Mouse (Mus musculus) T-helper 2 cell (primary cell): ENCODE results near the gene Insc.

Source experiments
- in situ Hi-C: fragments of 300-600 bp; cut with MboI, MseI; formaldehyde crosslinking; loops from one replicate; pipeline ENCODE4 v1.15.1; 2025; ENCODE audit warnings: high pct_unique_total_duplicates

The Insc gene

DNA sequence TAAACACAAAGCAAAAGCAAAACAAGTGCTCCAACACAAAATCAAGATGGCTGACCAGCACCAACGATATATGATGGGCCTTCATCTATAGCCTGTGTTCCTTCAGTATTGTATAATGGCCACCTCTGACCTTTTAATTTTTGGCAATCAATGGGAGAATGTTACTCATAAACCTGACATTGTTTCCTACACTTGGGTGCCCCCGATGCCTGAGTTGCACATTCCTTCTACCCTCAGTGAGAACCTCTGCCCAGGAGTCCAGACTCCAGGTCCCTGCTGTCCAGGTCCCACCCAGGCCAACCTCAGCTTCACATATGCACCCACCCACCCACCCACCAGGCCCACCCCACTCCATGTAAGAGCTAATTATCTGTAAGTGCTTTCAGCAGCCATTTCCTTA lies 79.2 kb downstream of the Insc start:
- in situ Hi-C loops = no loop called here

DNA sequence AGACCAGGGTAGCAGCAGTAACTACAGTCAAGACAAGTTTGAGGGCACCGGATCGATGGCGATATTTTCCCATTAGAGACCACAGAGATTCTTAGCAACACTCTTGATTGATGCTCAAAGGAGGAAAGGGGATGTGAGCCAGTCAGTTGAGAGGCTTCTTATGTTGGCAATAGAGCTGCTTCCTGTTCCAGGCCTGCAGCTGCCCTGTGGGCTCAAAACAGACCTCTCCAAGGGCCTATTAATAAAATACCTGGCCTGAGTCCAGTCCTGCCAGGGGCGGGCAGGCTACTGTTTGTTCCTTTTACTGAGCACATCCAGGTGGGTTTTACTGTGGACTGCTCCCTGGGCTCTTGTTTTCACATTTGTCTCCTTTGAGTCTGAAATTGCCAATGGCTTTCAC lies 83.9 kb downstream of the Insc start:
- in situ Hi-C loops = no loop called here

DNA sequence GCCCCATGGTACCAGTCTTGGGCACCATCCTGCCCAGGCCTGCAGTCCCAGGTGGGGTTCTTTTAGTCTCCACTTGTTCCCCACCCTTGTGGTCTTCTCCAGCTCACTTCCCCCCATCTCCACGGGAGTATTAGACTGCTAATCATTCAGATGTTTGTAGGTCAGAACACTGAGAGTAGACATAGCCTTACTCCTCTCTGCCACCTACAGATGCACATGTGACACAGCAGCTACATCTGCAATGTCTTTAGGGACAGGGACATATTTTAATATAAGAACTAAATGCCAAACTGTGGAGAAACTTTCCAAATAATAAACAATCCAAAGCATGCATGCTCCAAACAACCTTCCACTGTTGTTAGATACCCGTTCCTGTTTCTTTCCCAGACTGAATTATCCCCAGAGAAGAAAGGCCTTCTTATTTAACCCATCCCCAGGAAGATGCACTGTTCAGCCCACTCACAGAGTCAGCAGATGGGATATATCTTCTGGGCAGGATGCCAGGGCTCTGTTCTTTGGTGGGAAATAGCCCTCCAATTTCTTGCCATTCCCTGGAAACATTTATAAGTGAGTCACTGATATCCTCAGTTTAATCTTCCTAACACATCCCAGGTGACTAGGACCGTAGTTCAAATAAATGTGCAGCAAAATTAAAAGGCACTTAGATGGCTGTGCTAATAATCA lies 88.9 kb downstream of the Insc start:
- in situ Hi-C loops = no loop called here

DNA sequence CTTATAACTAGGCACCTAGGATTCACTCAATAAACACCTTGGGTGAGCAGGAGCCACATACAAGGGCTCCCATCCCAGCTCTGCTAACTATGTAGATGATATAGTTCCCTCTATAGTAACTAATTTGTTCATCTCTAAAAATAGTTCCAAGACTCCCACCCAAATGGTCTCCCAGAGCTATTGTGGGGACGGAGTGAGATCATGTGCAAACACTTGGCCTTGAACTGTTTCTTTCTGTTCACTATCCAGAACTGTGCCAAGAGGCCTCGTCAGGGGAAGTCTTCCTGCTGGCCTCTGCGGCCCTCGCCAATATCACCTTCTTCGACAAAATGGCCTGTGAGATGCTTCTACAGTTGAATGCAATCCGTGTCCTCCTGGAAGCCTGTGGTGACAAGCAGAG lies 91.0 kb downstream of the Insc start:
- in situ Hi-C loops = no loop called here

DNA sequence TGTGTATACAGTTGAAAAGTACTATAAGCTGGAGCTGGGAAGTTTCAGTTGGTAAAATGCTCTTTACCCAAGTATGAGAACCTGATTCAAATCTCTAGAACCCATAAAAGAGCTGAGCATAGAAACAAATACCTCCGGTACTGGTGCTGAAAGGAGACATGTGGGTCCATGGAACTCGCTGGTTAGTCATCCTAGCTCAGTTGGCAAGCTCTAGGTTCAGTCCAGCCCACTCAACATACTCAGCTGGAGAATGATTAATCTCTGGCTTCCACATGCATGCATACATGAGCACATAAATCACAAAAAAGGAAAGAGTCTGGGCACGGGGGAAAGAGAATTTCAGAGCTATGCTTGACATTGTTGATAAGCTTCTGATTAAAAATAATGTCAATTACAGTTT lies 93.8 kb downstream of the Insc start:
- in situ Hi-C loops = no loop called here

DNA sequence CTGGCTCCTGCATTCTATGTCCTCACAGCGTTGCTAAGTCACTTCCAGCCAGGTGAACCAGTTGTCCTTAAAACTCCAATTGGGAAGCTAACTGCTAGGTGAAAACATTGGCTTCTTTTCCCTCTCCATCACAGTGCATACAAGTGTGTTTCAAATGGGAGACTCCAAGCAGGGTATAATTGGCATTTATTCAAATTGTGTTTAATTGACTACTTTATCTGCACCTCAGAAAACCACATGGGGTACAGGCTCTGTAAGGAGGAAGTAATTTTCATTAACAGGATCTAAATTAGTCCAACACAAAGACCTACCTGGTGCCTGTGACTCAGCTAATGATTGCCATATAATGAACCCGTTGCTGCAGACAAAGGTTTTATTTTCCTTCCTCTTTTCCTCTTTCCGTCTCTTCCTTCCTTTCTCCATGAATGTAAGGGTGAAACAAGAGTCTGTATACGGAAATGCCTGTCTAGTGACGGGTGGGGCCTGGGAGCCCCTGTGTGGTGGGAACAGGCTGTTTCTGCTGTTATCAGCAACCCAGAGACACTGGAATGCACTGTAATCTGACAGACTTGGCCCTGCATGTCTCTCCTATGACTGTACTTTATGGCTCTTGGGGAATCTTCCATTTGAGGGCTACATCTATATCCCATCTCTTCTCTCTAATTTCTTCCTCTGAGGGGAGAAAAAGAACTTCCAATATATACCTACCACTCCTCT lies 96.7 kb downstream of the Insc start:
- in situ Hi-C loops = no loop called here

DNA sequence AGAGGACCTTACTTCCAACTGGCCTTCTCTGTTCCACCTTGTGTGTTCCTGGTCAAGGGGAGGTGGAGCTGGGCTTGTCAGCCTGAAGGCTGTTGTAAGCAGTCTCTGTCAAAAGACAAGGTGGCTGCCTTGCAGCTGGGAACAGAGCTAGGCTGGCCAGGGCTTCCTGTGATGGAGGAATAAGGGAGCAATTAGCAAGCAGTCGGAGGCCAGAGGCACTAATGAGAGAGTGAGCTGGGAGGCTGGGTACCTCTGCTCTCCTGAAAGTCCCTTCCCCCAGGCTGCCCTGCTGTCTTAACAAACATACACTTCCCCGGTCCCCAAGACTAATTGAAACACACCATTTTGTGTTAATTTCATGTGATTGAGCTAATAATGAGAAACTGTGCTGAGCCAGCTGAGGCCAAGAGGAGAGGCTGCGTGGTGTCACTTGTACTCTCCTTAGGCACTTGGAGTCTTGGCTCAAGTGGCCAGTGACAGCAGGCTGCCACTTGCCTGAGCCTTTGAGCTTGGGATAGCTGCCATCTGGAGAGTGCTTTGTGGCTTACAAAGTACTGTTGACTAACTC lies 99.2 kb downstream of the Insc start:
- in situ Hi-C loops = no loop called here

DNA sequence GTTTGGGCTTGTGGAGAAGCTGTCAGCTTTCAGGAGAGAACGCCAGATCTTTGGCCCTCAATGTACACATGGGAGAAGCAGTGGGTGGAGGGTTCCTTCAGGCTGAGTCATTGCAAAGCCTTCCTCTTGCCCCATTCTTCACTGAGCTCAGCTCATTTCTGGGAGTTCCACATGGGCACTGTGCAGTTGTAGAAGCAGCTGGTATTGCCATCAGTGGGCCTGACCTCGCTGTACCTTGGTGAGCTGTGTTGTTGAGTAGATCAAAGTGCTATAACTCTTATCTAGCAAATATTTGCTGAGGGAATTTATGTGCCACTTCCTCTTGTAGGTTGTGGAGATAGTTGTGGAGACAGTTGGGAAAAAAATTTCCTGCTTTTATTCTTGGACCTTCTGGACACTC lies 103.7 kb downstream of the Insc start:
- in situ Hi-C loops = no loop called here

DNA sequence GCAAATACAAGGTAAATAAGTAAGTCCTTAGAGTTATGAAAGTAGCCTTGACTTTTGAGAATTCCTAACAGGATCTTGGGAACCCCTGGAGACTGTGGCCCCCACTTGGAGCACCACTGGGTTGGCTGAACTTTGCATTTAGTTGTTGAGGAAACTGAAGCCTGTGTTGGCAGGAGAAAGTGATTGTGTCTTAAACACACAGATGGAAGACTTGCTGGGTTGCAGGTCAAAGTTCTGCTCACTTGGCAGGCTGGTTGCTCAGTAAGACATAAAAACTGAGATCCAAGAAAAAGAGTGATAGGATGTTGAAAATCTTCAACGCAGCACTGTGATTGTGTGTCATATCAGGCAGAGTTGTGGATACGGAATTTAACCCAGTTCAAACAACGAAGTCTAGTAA lies 108.9 kb downstream of the Insc start:
- in situ Hi-C loops = no loop called here

DNA sequence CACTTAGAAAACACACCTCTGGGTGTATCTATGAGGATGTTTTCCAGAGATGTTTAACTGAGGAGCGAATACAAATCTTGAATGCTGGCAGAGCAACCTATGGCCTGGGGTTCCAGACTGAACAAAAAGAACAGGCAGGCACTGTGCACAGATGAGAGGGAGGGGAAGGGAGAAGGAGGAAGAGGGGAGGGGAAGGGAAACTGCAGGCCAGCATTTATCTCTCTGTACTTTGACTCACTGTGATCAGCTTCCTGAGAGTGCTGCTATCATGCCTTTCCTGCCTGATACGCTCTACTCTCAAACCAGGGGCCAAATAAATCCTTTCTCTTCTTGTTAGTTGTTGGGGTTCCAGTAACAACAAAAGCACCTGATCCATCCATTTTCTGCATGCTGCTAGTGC lies 110.7 kb downstream of the Insc start:
- in situ Hi-C loops = no loop called here

DNA sequence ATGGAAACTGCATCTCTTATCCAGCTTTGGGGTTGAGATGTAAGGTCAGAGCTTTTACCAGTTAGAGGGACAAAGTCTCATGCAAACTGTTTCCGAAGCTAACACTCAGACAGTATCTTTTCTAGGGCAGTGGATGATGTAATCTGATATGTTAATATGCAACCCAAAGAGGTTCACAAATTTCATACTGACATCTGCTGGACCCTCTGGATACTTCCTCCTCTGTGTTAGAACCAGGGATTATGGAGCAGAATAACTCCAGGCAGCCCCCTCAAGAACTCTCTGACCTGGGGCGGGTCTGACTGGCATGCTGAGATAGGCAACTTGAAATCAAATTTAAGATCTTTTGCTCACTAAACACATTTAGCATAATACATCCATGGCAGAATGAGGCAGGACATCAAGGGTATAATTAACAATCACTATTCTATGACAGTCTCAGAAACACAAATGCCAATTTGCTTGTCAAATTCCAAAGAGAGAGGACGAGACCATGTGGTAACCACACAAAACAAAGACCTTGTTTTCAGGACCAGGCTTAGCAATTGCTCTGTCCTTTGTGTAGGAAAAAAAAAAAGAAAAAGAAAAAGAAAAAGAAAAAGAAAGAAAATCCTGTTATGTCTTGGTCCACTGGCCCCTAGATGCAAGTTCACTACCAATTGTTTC lies 117.5 kb downstream of the Insc start:
- in situ Hi-C loops = no loop called here

DNA sequence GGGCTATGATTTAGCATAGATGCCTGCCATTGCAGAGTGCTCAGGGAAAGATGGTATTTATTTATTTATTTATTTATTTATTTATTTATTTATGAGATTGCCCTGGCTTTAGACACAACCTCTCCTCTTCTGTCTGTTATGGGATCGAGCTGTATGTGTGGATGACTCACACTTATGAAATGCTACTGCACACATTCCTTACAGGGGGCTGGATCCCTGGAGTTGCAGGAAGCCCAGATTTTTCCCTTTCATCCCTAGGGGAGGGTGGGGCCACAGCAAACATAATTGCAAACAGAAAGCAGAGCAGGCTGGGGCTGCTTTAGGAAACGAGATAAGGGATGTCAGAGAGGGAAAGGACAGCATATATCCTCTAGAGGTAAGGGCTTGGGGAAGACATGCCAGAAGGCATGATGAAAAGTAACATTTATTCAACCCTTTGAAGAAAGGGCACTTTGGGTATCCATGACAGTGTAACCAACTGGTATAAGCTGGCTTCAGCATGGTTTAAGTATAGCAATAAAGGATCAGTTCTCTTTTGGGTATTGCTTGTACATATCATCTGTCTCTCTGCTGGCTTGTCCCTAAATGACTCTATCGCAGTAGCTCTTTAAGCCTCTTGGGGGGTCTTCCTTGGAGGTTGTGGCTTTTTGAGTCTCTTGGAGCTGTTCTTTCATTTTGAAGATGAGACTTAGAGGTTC lies 130.0 kb downstream of the Insc start:
- in situ Hi-C loops = no loop called here

DNA sequence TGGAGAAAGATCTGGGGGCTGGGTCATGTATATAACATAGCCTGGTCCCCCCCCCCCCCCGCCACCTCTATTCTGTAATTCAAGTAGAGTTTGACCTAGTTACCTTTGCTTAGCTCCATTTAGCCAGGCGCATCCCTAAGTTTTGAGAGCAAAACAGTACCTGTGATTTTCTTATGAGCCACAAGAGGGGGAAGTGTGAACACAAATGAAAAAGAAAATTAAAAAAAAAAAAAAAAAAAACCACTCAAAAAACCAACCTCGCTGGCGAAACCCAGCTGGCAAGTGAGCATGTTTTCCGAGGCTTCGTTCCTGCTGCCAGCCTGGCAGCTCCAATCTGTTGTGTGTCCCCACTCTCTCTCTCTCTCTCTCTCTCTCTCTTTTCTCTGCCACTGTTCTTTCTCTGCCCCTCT lies 130.5 kb downstream of the Insc start:
- in situ Hi-C loops = no loop called here

DNA sequence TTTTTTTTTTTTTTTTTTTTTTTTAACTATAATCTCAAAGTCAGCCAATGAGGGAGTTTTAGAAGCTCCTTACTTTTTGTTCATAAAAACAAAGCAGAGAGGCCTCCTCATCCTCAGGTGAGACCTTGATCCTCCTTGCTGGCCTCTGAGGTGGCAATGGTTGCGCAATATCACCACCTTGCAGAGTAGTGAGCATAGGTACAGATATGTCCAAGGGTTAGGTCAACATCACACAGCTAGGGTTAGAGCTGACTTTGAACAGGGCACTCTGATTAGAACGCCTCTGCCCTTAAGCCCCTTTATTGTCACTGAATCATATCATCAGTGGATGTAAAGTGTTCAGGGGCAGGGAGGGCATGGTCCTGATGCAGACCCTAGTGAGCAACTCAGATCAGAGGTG lies 131.1 kb downstream of the Insc start:
- in situ Hi-C loops = no loop called here

DNA sequence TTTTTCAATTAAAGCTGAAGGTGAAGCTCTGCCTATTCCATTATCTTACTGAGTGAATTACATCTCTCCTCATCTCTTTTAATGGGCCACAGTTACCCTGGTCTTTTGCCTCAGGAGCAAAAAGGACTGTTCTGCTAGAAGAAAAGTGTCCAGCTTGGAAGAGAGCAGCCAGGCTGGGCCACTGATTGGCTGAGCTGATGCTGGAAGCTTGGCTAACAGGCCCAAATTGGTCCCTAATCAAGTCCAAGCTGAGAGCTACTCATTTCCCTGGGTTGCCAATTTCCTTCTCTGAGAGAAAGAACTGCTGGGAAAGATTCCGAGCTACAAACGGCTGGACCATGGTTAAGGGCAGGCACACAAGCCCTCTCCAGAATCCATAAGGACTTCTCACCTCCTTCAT lies 140.1 kb downstream of the Insc start:
- in situ Hi-C loops = no loop called here

DNA sequence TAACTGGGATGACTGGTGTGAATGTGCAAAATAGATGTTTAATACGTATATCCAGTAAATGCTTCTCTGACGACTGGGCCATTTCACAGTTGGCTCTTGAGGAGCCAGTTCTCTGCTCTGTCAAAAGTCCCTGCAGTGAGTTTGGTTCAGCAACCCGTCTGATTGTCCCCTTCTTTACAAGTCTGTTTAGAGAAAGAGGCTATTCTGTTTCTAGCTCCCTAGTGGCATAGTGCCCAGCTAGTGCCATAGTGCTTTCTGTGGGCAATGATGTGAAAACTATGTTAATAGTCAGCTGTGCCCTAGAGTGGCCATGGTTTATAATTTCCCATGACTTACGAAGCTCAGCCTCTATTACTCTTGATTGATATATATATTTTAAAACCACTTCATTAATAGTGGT lies 143.4 kb downstream of the Insc start:
- in situ Hi-C loops = no loop called here

DNA sequence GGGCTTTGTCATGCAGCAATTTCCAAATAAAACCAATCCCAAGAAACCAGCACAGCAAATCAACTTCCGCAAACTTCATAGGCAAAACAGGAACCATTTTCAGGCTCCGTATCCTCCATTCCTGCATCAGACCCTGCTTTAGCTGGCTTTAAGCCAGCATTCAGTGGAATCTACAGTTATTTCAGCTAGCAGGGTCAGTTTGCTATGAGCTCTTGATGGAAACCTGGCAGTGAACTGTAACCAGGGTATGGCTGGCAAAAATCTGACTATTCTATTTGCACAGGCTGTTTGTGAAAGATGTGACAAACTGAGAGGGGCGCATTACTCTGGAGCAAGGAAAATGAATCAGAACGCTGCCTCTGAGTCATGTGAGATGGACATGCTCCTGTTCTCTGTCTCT lies 146.7 kb downstream of the Insc start:
- in situ Hi-C loops = no loop called here

DNA sequence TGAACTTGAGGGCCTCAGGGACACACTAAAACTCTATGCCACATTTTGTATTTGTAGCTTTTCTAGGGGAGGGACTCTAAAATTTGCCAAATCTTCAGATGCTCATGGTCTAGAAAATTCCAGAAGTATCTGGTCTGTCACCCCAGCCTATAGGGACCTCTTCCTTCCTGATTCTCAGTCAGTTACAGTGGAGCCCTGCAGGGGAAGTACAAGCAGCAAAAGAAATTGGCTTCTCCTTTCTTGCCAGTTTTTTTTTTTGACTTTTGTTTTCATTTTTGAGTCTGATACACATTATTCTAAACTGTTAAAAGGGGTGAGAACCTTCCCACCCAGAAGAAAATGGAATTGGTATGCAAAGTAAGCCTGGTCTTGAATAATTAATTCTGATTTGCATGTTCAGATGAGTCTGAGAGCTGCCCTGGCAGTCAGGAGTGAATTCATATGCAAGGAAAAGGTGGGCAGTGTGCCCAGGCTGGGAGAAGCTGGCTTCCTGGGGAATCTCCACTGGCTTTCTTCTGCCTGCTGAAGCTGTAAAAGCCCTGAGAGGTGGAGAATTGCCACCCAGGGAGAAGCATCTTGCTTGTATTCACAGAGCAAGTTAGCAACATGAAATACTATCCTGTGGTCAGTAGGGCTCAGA lies 149.2 kb downstream of the Insc start:
- in situ Hi-C loops = no loop called here

DNA sequence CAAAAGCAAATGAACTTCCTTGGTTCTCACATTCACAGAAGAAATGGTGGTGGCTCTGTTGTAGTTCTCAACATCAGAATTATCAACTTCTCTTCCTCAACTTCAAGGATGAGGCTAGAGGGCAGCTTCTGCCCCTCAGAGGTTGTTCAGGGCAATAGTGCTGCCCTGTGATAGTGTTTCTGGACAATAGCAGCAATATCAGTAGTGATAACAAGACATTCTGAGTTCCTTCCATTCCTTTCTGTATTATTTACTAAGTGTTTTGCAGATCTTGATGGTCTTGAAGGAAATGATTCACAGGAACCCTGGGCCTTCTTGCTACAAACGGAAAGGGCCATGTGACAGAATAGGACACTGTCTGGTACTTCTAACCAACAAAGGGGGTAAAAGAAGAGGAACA lies 150.4 kb downstream of the Insc start:
- in situ Hi-C loops = no loop called here

DNA sequence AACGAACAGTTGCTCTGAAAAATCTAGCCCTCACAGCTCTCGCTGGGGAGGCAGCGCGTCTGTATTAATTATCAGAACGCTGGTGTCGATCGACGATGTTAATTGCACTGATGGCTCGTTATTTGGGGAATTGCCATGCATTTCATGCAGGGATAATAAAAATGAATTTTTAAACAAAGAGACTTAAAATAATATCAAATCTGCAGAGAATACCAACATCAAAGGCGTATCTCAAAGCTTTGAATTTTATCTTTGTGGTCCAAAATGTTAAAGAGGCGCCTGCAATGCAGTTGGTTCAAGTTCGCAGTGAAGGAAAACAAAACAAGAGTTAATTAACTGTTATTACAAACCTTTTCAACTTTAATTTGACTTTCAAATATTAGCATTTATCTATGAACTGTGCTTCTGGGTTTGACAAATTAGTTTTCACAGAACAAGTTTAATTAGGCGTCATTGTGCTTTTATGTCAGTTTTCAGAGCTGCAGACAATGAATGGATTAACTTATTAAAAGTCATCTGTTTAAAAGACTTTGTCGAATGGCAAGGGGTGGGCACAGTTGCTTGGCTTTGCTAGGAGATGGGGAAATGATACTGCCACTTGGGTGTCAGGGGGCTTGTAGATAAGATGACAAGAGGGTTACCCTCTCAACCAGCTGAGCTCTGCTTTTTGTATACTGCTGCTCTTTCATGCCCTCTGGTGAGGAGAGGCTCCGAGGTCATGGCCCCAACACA lies 153.6 kb downstream of the Insc start:
- in situ Hi-C loops = no loop called here
